Mouse (Mus musculus): ENCODE results near the gene Olfr525. TPM values are rescaled to one million over a fixed set of nuclear protein-coding genes. Genes with fewer than 3 reads are reported as not detected.

Gene Olfr525
- total RNA-seq (2014; fragmentation: Nextera tagmentation) = not detected in 2 replicates
- total RNA-seq (2017) = not detected in 2 replicates

DNA sequence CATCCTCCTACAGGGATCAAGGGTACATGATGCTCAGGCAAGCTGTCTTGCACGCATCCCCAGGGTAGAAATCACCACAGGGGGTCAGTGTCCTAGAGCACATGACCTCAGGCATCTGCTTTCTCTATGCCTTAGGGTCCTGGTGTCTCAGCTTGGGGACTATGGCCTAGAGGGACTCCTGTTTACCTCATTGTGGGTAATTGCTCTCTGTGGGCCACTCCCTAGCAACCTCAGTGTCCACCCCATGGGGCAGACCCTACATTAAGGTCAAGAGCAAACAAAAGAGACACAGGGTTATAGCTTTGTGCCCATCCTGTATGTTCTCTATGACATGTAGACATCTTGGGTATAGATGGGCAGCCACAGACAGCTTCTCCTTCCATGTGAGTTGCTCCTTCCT lies at the start of gene Olfr525:
Gene Olfr525 (plus strand): TSS at position 301 of the 400 bp plus-strand sequence.
- ATAC-seq (replicated peaks; ENCODE audit: poor library complexity, severe bottlenecking) = no peak

DNA sequence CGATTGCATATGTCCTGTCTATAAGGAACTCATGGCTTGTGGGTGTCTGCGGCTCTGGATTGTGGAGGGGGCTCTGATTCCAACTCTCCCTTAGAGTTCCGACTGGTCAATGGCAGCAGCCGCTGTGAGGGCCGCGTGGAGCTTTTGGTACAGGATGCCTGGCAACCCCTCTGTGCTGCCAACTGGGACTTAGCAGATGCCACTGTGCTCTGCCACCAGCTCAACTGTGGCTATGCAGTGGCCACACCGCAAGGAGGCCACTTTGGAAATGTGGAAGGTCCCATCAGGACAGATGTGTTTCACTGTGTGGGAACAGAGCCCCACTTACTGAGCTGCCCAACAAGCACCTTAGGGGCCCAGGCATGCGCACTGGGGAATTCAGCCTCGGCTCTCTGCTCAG lies 24.9 kb upstream of the Olfr525 start:
- no peak for ATAC-seq (replicated peaks; ENCODE audit: poor library complexity, severe bottlenecking)

DNA sequence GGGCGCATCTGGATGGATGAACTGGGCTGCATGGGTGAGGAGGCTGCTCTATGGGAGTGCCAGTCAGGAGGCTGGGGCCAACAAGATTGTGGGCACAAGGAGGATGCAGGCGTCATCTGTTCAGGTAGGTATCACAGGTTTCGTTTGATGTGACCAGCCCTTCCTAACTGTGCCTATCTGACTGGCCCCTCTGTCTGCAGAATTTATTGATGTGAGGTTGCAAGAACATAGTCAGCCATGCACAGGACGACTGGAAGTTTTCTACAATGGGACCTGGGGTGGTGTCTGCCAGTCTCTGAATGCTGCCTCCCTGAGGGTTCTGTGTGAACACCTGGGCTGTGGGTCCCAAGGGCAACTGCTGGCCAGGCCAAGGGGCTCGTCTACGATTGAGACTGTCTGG lies 23.8 kb upstream of the Olfr525 start:
- no peak for ATAC-seq (replicated peaks; ENCODE audit: poor library complexity, severe bottlenecking)

DNA sequence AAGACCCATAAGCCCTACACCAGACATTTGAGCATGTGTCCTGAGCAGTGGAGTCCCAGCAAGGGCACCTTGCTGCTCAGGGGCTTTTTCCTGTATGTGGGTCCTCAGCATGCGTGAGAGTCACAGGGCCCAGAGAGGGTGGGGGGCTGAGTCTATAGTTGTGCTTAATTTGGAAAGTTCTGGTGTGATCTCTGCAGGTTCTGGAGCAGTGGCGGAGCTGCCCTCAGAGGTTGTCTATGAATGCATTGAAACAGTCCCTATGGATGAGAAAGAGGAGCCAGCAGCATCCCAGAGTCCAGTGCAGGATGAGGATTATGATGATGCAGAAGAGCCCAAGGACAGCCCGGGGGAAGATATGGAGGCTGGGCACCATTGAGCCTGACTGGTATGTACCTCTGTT lies 21.2 kb upstream of the Olfr525 start:
- ATAC-seq (replicated peaks; ENCODE audit: poor library complexity, severe bottlenecking) = no peak

DNA sequence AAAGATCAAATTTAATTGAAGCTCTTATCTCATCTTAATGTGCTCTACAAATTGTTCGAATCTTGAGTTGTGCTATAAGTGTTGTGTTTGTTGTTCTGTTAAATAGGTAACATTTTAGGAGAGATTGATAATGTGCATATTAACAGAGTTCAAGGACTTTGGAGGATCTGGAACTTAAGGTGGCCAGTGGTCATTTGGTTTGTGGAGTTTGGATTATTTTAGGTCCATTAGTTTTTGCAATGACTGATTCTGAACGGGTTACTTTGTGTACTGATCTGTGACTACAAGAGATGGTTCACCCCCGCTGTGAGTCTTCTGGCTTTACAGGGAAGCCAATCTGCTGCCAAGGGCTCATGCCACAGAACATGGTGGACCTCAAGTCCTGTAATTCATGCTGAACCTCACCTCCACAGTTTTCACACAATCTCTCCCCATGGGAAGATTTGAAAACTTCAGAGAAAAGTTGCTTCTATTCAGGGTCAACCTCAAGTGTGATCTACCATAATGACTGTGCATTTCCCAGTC lies 735 bp upstream of the Olfr525 start:
- ATAC-seq (replicated peaks; ENCODE audit: poor library complexity, severe bottlenecking) = no peak

DNA sequence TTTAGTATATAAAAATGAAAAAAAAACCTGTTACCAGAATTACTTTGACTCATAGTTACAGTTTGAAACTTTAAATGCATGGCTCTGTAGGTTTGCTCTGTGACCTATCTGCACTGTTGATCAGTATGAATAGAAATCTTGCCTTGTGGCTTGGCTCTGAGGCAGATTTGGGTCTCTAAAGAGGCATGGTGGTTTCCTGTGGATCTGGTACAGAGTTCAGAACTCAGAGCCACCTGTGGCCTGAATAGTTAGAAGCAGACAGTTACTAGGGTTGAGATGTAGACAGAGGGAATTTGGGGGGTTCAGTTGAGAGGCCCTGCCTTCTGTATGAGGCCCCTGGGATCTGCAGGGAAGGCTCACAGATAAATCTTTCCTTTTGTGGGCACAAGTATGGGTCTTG lies 477 bp downstream of the Olfr525 start:
- no peak for ATAC-seq (replicated peaks; ENCODE audit: poor library complexity, severe bottlenecking)

DNA sequence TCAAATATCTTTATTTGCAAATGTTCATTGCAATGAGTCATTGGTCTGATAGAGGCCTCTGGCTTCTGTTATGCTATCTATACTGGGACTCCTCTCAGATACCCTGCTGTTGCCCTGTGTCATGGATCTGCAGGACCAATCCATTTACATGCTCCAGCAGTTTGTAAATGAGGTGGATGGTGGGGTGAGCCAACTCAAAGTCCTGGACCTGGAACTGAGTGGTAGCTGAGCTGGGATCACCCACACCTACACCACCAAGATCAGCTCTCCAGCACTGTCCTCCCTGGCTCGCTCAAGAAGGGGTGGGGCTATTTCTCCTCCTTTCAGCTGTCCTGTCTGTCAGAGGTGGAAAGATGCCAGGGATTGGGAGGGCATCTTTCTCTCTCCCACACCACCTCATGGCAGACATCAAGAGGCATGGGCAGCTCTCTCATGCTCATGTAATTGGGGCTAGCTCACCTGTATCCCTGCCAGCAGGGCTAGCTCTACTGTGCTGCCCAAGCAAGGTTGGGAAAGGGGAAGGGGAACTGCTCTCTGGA lies 9.2 kb downstream of the Olfr525 start:
- no peak for ATAC-seq (replicated peaks; ENCODE audit: poor library complexity, severe bottlenecking)

DNA sequence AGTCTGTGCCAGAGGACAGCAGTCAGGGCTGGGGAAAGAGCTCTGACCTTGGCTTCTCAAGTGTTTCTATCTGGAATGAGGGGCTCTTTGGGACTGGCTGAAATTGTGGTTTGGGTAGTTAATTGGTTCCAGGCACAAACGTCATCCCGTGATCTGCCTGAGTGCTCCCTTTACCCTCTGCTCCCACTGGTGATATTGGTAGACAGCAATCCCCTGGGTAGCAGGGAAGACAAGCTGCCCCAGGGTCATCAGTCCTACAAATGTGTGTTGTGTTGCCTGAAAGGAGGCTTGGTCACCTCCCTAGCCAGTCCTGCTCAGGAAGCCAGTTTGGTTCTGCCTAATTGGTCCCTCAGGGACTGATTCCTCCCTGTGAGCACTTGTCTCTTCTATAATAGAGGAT lies 13.1 kb downstream of the Olfr525 start, which contains the start of gene Olfr527:
Gene Olfr527 (plus strand): TSS at position 301 of the 400 bp plus-strand sequence.
- no peak for ATAC-seq (replicated peaks; ENCODE audit: poor library complexity, severe bottlenecking)

DNA sequence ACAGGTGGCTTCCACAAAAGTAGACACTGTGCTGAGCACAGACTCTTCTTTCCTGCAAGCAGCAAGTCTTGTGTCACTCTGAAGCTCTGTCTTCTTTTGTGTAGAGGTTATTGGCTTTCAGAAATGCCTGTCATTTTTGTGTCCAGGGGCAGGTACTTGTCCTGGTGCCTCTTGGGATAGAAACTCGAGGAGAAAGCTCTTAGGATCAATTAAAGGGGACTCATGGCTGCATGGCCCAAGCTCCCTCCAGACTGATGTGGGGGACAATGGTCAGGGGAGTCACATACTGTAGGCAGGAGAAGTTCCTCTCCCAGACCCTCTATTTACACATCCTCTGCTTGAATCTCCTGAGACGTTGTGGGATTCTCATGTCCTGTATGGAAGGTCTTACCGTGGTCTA lies 40.9 kb downstream of the Olfr525 start, which contains the start of gene Olfr60:
Gene Olfr60 (minus strand): TSS at position 101 of the 400 bp plus-strand sequence.
- ATAC-seq (replicated peaks; ENCODE audit: poor library complexity, severe bottlenecking) = no peak

DNA sequence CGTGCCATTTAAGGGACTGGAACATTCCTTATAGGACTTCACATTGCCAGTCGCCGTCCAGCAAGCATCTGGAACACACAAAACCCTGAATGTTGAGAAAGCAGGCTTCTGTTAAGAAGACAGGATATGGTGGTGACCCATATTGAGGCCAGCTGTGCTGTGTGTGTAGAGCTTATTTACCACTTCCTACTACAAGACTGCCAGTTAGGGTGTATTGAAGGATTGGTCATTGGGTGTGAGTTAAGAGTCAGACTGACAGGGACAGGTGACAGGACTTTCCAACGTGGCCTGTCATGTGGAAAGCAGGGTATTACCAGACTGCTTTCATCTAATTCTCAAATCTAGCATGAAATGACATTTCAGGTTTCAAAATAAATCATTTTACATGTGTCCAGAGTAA lies 53.6 kb downstream of the Olfr525 start:
- no peak for ATAC-seq (replicated peaks; ENCODE audit: poor library complexity, severe bottlenecking)

DNA sequence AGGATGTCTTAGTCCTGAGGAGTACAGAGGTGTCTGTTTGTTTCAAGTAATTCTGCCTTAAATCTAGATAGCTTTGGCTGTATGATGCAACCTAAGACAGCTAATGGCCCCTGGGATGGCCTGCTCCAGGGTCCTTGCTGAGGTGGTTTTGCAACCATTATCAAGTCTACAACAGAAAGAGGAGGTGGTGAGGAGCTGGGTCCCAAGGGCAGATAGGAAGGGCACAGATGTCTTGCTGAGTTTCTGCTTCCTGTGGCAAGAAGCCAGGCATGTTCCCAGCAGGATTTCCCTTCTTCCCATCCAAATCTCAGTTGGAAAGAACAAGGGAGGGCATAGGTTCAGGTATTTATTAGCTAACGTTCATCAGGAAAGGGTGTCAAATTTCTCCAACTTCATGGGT lies 55.6 kb downstream of the Olfr525 start, which contains the start of gene Olfr530:
Gene Olfr530 (minus strand): TSS at position 101 of the 400 bp plus-strand sequence.
- no peak for ATAC-seq (replicated peaks; ENCODE audit: poor library complexity, severe bottlenecking)

DNA sequence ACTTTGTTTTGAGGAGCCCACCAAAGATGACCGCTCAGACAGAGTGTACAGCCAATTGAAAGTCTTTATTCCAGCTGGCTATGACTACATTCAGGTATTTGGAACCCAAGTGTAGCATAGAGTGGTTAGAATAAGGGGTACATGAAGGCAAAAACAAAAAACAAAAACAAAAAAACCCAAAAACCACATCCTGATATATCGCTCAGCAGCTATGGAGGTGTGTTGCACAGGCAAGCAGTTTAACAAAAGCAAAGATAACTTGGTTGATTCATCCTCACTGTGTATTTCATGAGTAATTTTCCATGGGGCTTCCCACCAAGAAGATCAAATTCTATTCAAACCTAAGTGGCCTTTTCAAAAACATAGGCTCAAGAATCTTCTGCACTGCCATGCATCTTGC lies 56.3 kb downstream of the Olfr525 start:
- no peak for ATAC-seq (replicated peaks; ENCODE audit: poor library complexity, severe bottlenecking)

Other genes with a start within 250 kb of the Olfr525 start
- 0.67 TPM in 1 of 2 replicates, not detected in the other for gene Caly, start 238.3 kb upstream of the Olfr525 start, total RNA-seq (2014; fragmentation: Nextera tagmentation)
- gene Caly, start 238.3 kb upstream of the Olfr525 start, total RNA-seq (2017) = not detected in 2 replicates
- gene Prap1, start 227.5 kb upstream of the Olfr525 start, total RNA-seq (2014; fragmentation: Nextera tagmentation) = not detected in 2 replicates
- not detected in 2 replicates for gene Prap1, start 227.5 kb upstream of the Olfr525 start, total RNA-seq (2017)
- gene Fuom, start 218.4 kb upstream of the Olfr525 start, total RNA-seq (2014; fragmentation: Nextera tagmentation) = 4.3 and 13.6 TPM in 2 replicates
- gene Fuom, start 218.4 kb upstream of the Olfr525 start, total RNA-seq (2017) = 2.5 and 12.9 TPM in 2 replicates
- 37.9 and 44.7 TPM in 2 replicates for gene Paox, start 205.1 kb upstream of the Olfr525 start, total RNA-seq (2014; fragmentation: Nextera tagmentation)
- 26.6 and 38.5 TPM in 2 replicates for gene Paox, start 205.1 kb upstream of the Olfr525 start, total RNA-seq (2017)
- gene Echs1, start 204.4 kb upstream of the Olfr525 start, total RNA-seq (2014; fragmentation: Nextera tagmentation) = 97.4 and 109 TPM in 2 replicates
- gene Echs1, start 204.4 kb upstream of the Olfr525 start, total RNA-seq (2017) = 107 and 150 TPM in 2 replicates
- gene Mtg1, start 183.3 kb upstream of the Olfr525 start, total RNA-seq (2014; fragmentation: Nextera tagmentation) = 11.4 and 21.0 TPM in 2 replicates
- gene Mtg1, start 183.3 kb upstream of the Olfr525 start, total RNA-seq (2017) = 9.5 and 14.4 TPM in 2 replicates
- gene Sprn, start 166.0 kb upstream of the Olfr525 start, total RNA-seq (2014; fragmentation: Nextera tagmentation) = not detected in 2 replicates
- not detected in 2 replicates for gene Sprn, start 166.0 kb upstream of the Olfr525 start, total RNA-seq (2017)
- gene Olfr522, start 156.1 kb upstream of the Olfr525 start, total RNA-seq (2014; fragmentation: Nextera tagmentation) = not detected in 2 replicates
- not detected in 2 replicates for gene Olfr522, start 156.1 kb upstream of the Olfr525 start, total RNA-seq (2017)
- gene Olfr523, start 147.6 kb upstream of the Olfr525 start, total RNA-seq (2014; fragmentation: Nextera tagmentation) = not detected in 2 replicates
- not detected in 2 replicates for gene Olfr523, start 147.6 kb upstream of the Olfr525 start, total RNA-seq (2017)
- not detected in 2 replicates for gene Olfr524, start 114.9 kb upstream of the Olfr525 start, total RNA-seq (2014; fragmentation: Nextera tagmentation)
- not detected in 2 replicates for gene Olfr524, start 114.9 kb upstream of the Olfr525 start, total RNA-seq (2017)
- gene Cd163l1, start 102.6 kb upstream of the Olfr525 start, total RNA-seq (2014; fragmentation: Nextera tagmentation) = not detected in 2 replicates
- not detected in 2 replicates for gene Cd163l1, start 102.6 kb upstream of the Olfr525 start, total RNA-seq (2017)
- gene 5830411N06Rik, start 73.6 kb upstream of the Olfr525 start, total RNA-seq (2014; fragmentation: Nextera tagmentation) = not detected in 2 replicates
- not detected in 2 replicates for gene 5830411N06Rik, start 73.6 kb upstream of the Olfr525 start, total RNA-seq (2017)
- gene Olfr527, start 13.2 kb downstream of the Olfr525 start, total RNA-seq (2014; fragmentation: Nextera tagmentation) = not detected in 2 replicates
- not detected in 2 replicates for gene Olfr527, start 13.2 kb downstream of the Olfr525 start, total RNA-seq (2017)
- not detected in 2 replicates for gene Olfr60, start 40.8 kb downstream of the Olfr525 start, total RNA-seq (2014; fragmentation: Nextera tagmentation)
- gene Olfr60, start 40.8 kb downstream of the Olfr525 start, total RNA-seq (2017) = not detected in 2 replicates
- gene Olfr530, start 55.5 kb downstream of the Olfr525 start, total RNA-seq (2014; fragmentation: Nextera tagmentation) = not detected in 2 replicates
- gene Olfr530, start 55.5 kb downstream of the Olfr525 start, total RNA-seq (2017) = not detected in 2 replicates
- gene Olfr531, start 82.1 kb downstream of the Olfr525 start, total RNA-seq (2014; fragmentation: Nextera tagmentation) = not detected in 2 replicates
- gene Olfr531, start 82.1 kb downstream of the Olfr525 start, total RNA-seq (2017) = not detected in 2 replicates
- not detected in 2 replicates for gene Olfr532, start 100.8 kb downstream of the Olfr525 start, total RNA-seq (2014; fragmentation: Nextera tagmentation)
- not detected in 2 replicates for gene Olfr532, start 100.8 kb downstream of the Olfr525 start, total RNA-seq (2017)
- not detected in 2 replicates for gene Olfr533, start 142.5 kb downstream of the Olfr525 start, total RNA-seq (2014; fragmentation: Nextera tagmentation)
- gene Olfr533, start 142.5 kb downstream of the Olfr525 start, total RNA-seq (2017) = not detected in 2 replicates
- gene Olfr535, start 163.4 kb downstream of the Olfr525 start, total RNA-seq (2014; fragmentation: Nextera tagmentation) = not detected in 2 replicates
- gene Olfr535, start 163.4 kb downstream of the Olfr525 start, total RNA-seq (2017) = not detected in 2 replicates
- not detected in 2 replicates for gene Olfr536, start 186.5 kb downstream of the Olfr525 start, total RNA-seq (2014; fragmentation: Nextera tagmentation)
- gene Olfr536, start 186.5 kb downstream of the Olfr525 start, total RNA-seq (2017) = not detected in 2 replicates
- not detected in 2 replicates for gene Olfr538, start 247.0 kb downstream of the Olfr525 start, total RNA-seq (2014; fragmentation: Nextera tagmentation)
- not detected in 2 replicates for gene Olfr538, start 247.0 kb downstream of the Olfr525 start, total RNA-seq (2017)

All from granulocyte monocyte progenitor cell, adult 5-6 weeks (primary cell).